Mouse (Mus musculus) heart, postnatal 0 days (tissue): ENCODE measurements at regions not wholly inside any gene's neighbourhood (a gene's known extent, or its start where the extent isn't known, plus 50 kb on each side); places are given as distances from the start of the nearest gene placed in this dataset.

Experiments used
- ATAC-seq: fragments of 200-750 bp; cut with Nextera tagmentation; 2 replicates; pipeline ENCODE4 v1.8.0; 2017; ENCODE audit warnings: low read depth, moderate number of reproducible peaks, moderate library complexity; ENCODE audit not compliant: insufficient read depth
- DNase-seq: peaks from one replicate; pipeline ENCODE4 v3.0.0-alpha.2; 2016; ENCODE audit warnings: low spot score
- H3K27ac ChIP-seq: fragments of 300-500 bp; sonication (generic); 2 replicates; pipeline ENCODE4 v1.5.1; 2014; ENCODE audit warnings: low read depth, mild to moderate bottlenecking
- H3K27me3 ChIP-seq: fragments of 300-500 bp; sonication (generic); 2 replicates; pipeline ENCODE4 v1.6.1; 2014; ENCODE audit warnings: low read length, mixed read lengths; ENCODE audit not compliant: control insufficient read depth, insufficient read depth
- H3K36me3 ChIP-seq: fragments of 300-500 bp; sonication (generic); replicated peaks from 2 replicates; pipeline ENCODE4 v1.6.1; 2014; ENCODE audit warnings: low read length, mixed read lengths; ENCODE audit not compliant: control insufficient read depth, insufficient read depth
- H3K4me1 ChIP-seq: fragments of 300-500 bp; sonication (generic); 2 replicates; pipeline ENCODE4 v1.6.1; 2014; ENCODE audit warnings: antibody characterized with exemption; ENCODE audit not compliant: control insufficient read depth, insufficient read depth
- H3K4me2 ChIP-seq: fragments of 300-500 bp; sonication (generic); 2 replicates; pipeline ENCODE4 v1.6.1; 2014; ENCODE audit warnings: low read depth, mild to moderate bottlenecking, low read length, moderate library complexity
- H3K4me3 ChIP-seq: fragments of 300-500 bp; sonication (generic); 2 replicates; pipeline ENCODE4 v1.5.1; 2014; ENCODE audit warnings: low read depth, low read length
- H3K9ac ChIP-seq: fragments of 300-500 bp; sonication (generic); replicated peaks from 2 replicates; pipeline ENCODE4 v1.6.1; 2014; ENCODE audit warnings: low read depth, low read length, mixed read lengths
- H3K9me3 ChIP-seq: fragments of 300-500 bp; sonication (generic); replicated peaks from 2 replicates; pipeline ENCODE4 v1.6.1; 2016; ENCODE audit warnings: low read length; ENCODE audit not compliant: control insufficient read depth
- CTCF ChIP-seq: IDR thresholded peaks from 2 replicates; pipeline ENCODE4 v1.5.1; 2016; ENCODE audit warnings: antibody characterized with exemption, control low read depth, low read depth
- EP300 ChIP-seq: IDR thresholded peaks from 2 replicates; pipeline ENCODE4 v1.6.1; 2016; ENCODE audit warnings: antibody characterized with exemption, low read depth
- WGBS: fragments of 180-500 bp; shearing (Covaris S2); extraction: QIAGEN DNeasy Blood & Tissue Kit; methylation state at CpG from one replicate; pipeline ENCODE4 v1.1.7; 2014; 5-methylcytosine and 5-hydroxymethylcytosine counted together

DNA sequence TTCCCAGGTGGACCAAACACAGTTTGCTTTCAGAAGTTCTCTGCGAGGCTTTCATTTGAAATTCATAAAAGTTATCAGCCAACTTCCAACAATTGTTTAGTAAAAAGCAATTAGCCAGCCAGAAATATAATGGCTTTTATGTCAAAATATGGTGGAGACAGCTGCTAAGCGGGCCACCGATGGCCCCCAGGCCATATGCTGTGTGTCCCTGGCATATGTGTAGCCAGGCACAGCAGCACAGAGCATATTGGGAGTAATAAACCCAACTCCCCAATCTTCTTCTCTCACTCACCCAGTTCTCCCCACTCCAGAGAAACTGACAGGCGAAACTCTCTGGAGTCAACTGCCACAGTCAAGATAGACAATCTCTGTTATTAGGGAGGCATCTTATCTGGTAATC, 137.5 kb upstream of the Sel1l start:
- no peak overlapping the region for H3K4me3 ChIP-seq
- H3K9me3 ChIP-seq, result no peaks in the 10 kb centered on the region
- H3K27me3 ChIP-seq, result no peaks in the 10 kb centered on the region
- no peak overlapping the region for H3K27ac ChIP-seq
- H3K36me3 ChIP-seq, result no peaks in the 10 kb centered on the region
- 78% methylated on average over 4 of the region's 4 CpGs for WGBS
- H3K4me1 ChIP-seq, result no peaks in the 10 kb centered on the region
- DNase-seq (no peak), ATAC-seq (no peak)
- H3K4me2 ChIP-seq, result no peak overlapping the region
- TF ChIP-seq EP300, result no peak
- no peak for TF ChIP-seq CTCF
- no peak overlapping the region for H3K9ac ChIP-seq

DNA sequence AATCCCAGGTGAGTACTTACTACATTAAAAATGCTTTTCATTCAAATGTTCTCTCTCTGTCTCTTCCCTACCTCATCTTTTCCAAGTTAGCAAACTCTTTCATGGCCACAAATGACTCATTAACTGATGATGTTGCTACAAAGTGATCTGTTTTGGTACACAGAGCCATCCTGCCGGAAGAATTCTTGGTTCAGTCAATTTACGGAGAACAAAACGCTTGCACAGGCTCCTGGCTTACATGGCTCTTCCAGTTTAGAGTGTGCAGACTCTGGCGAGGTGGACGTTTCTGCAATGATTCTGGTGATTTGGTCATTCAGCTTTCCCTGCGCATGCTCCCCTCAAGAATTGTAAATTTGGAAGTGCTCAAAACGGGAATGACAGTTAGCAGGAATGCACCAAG, 131.4 kb upstream of the Sel1l start:
- no peak overlapping the region for H3K4me2 ChIP-seq
- no peaks in the 10 kb centered on the region for H3K27me3 ChIP-seq

DNA sequence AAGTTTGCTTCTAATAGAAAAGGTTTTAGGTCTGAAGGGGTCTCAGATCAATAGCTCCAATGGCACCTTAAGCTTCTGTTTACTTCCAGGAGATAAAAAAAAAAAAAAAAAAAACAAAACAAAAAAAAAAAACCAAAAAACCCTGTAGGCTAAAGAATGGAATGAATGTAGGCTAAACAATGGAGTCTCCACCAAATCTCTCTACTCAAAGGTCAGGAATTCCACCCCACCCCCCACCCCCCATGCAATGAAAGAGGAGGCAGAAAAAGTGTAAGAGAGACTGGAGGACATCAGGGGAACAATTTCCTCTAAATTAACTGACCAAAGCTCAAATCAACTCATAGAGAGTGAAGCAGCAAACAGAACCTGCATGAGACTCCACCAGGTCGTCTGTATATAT, 122.1 kb upstream of the Sel1l start:
- Histone ChIP-seq H3K4me3 (no peak overlapping the region), H3K9ac (no peak overlapping the region), H3K36me3 (no peaks in the 10 kb centered on the region), H3K4me1 (no peaks in the 10 kb centered on the region), H3K27ac (no peak overlapping the region), H3K27me3 (no peaks in the 10 kb centered on the region), H3K9me3 (no peaks in the 10 kb centered on the region), H3K4me2 (no peak overlapping the region)
- TF ChIP-seq CTCF (no peak), EP300 (no peak)
- DNase-seq, result no peak
- ATAC-seq, result no peak
- WGBS, result 43% methylated on average over 1 of the region's 1 CpGs

More for the DNA sequence above, 131.4 kb upstream of the Sel1l start:
- DNase-seq (no peak), ATAC-seq (no peak)
- 68% methylated on average over 7 of the region's 7 CpGs for WGBS
- H3K9me3 ChIP-seq, result no peaks in the 10 kb centered on the region
- H3K27ac ChIP-seq, result no peak overlapping the region
- no peak overlapping the region for H3K4me3 ChIP-seq
- TF ChIP-seq CTCF, result no peak
- TF ChIP-seq EP300, result no peak
- H3K4me1 ChIP-seq, result no peaks in the 10 kb centered on the region
- no peak overlapping the region for H3K9ac ChIP-seq
- no peaks in the 10 kb centered on the region for H3K36me3 ChIP-seq

DNA sequence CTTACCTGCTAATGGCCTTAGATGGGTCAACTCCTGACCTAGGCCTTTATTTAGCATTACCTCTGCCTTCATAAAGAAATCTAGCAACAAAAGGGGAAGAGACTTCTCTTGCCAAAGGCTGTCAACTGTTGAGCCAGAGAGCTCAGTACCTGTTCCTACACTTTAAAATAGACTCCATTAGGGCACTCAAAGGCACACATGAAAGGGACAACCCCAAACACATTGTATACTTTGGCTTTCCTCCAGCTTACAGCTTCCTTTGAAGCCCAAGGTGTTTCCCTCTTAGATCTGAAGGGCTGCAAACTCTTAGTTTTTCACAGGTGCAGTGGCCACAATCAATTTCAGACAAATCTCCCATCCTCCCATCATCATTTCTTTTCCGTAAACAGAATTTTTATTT, 117.0 kb upstream of the Sel1l start:
- no peak for TF ChIP-seq EP300
- TF ChIP-seq CTCF, result no peak
- no peak for ATAC-seq
- Histone ChIP-seq H3K36me3 (no peaks in the 10 kb centered on the region), H3K27ac (no peak overlapping the region), H3K4me2 (no peak overlapping the region), H3K9me3 (no peaks in the 10 kb centered on the region), H3K4me3 (no peak overlapping the region), H3K27me3 (no peaks in the 10 kb centered on the region), H3K4me1 (no peaks in the 10 kb centered on the region), H3K9ac (no peak overlapping the region)
- 76% methylated on average over 1 of the region's 1 CpGs for WGBS
- no peak for DNase-seq

DNA sequence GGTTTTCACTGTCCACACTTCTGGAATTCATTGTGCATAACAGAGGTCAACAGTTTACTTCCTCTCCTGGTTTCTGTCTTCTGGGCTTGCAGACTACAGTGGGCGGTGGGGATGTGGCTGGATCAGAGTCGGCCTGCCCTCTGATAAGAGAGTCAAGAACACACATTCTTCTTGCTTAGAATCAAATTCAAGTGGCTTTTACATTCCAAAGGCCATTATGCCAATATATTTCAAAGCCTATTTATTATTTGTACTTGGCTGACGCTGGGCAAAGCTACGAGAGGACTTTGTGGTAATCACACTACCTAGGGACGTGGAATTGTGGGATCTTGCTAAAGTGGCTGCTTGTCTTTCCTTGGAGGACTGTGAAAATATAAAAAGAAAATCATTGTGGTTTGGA, 114.3 kb upstream of the Sel1l start:
- DNase-seq, result no peak
- H3K27me3 ChIP-seq, result no peaks in the 10 kb centered on the region
- 18% methylated on average over 5 of the region's 5 CpGs for WGBS
- no peak overlapping the region for H3K4me2 ChIP-seq
- H3K9me3 ChIP-seq, result no peaks in the 10 kb centered on the region
- no peaks in the 10 kb centered on the region for H3K4me1 ChIP-seq
- no peak for ATAC-seq
- no peak overlapping the region for H3K9ac ChIP-seq
- H3K27ac ChIP-seq, result no peak overlapping the region
- no peak overlapping the region for H3K4me3 ChIP-seq
- TF ChIP-seq EP300, result no peak
- TF ChIP-seq CTCF, result no peak
- H3K36me3 ChIP-seq, result no peaks in the 10 kb centered on the region

DNA sequence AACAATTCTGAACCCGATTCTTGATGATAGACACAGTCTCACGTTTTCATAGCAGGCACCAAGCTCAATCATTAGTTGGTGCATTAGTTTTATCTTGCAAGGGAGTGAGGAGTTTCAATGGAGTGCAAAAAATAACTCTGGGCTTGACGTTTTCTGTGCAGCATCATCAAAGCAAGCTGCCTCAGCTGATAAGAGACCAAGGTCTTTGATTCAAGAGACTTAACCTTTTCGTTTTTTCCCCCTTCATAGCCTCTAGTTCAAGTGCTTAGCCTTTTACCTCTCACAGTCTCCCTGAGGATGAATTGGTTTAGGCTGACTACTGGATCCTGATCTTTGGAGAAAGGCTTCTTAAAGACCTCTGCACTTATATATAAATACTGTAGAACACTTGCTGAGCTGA, 109.1 kb upstream of the Sel1l start:
- no peak overlapping the region for H3K4me3 ChIP-seq
- WGBS, result 18% methylated on average over 4 of the region's 4 CpGs
- H3K27ac ChIP-seq, result no peak overlapping the region
- H3K9ac ChIP-seq, result no peak overlapping the region
- ATAC-seq (no peak), DNase-seq (no peak)
- TF ChIP-seq CTCF (no peak), EP300 (no peak)
- H3K9me3 ChIP-seq, result no peaks in the 10 kb centered on the region
- no peaks in the 10 kb centered on the region for H3K27me3 ChIP-seq
- H3K36me3 ChIP-seq, result no peaks in the 10 kb centered on the region
- no peak overlapping the region for H3K4me2 ChIP-seq
- no peaks in the 10 kb centered on the region for H3K4me1 ChIP-seq
